Mouse (Mus musculus): ENCODE data around the gene Fam189a2. TPM values are rescaled to one million over a fixed set of nuclear protein-coding genes. Genes with fewer than 3 reads are reported as not detected.
A peak's percentile ranks its signal among the peaks of the same experiment; 100 is the strongest.

Fam189a2 gene
- polyA plus RNA-seq, 1 experiment from 2014 or later = 0.95 TPM

DNA sequence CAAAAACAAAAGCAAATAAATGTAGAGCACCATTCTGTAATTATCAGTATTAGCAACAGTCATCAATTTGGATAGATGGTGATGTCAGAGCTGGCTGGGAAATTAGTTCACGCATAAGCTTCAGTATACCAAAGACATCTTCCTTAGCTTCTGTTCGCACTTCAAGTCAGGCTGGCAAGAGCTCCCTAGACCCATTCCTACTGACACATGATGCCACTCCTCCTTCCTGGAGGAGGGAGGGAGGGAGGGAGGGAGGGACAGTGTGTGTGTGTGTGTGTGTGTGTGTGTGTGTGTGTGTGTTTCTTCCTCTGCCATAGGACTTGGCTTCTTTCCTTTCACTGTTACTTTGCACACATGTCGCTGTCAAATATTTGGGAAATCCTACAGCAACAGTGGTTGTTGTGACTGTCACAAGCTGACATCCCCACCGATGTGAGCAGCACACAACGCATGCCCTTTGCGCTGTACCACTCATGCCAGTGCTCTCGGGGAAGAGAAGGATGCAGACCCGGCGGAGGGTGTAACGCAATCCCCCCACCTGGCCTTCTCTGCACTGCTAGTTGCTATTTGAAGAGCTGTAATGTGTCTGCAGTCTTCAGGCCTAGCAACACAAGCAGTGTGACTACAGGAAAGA, 34.9 kb downstream of the Fam189a2 start:
- DNase-seq (ENCODE audit: low spot score) = no peak
- WGBS = 90% methylated on average over 10 of the region's 10 CpGs
- no peaks in the 10 kb centered on the region for H3K36me3 ChIP-seq

DNA sequence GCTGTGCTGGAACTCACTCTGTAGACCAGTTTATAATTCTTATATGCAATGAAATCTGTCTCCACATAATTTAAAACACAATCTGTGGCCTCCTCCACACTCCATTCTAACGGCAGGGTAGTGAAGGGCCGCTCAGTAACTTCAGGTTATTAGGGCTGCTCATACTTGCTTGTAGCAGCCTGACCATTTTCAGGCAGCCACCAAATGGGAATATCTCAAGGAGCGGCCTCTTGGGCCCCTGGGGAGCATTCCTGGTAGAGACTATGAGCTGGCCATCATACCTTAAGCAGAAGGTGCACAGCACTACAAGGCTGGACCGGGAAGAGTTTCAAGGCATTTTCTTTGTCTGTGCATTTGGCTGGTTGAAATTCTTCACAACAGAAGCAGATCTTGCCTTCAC, 42.7 kb downstream of the Fam189a2 start:
- H3K27me3 ChIP-seq (ENCODE audit: low read depth, poor library complexity, severe bottlenecking) = no peaks in the 10 kb centered on the region
- no peaks in the 10 kb centered on the region for H3K9me3 ChIP-seq (replicated peaks)
- WGBS = 93% methylated on average over 4 of the region's 4 CpGs
- no peak for DNase-seq (ENCODE audit: low spot score)
- H3K4me1 ChIP-seq = no peaks in the 10 kb centered on the region
- H3K36me3 ChIP-seq = 0 out of 2 replicates have a peak, but pooled peaks cover under 1% of the 10 kb centered on the region
- no peak overlapping the region for H3K4me3 ChIP-seq
- H3K27ac ChIP-seq (replicated peaks) = no peak overlapping the region

More for the DNA sequence above, 34.9 kb downstream of the Fam189a2 start:
- H3K4me3 ChIP-seq = no peak overlapping the region
- no peaks in the 10 kb centered on the region for H3K9me3 ChIP-seq (replicated peaks)
- H3K27me3 ChIP-seq (ENCODE audit: low read depth, poor library complexity, severe bottlenecking) = no peaks in the 10 kb centered on the region
- H3K4me1 ChIP-seq = no peaks in the 10 kb centered on the region
- H3K27ac ChIP-seq (replicated peaks) = no peak overlapping the region

DNA sequence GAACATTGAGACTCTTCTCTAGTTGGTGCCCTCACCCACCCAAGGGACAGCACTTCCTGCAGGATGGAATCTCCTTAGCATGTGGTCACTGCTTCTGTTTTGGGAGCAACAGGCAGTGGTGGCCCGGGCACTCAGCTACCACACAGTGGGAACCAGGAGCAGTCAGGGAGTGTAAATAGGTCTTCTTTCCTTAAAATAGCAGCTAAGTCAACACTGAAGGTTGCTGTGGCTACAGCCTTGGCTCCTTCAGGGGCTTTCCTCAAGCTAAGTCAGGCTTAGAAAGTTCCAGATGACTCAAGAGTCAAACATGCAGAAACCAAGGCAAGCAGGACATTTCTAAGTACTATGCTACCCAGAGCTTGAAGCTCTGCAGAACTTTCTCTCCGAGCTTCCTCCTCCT, 43.5 kb downstream of the Fam189a2 start:
- H3K4me3 ChIP-seq = no peak overlapping the region
- H3K27me3 ChIP-seq (ENCODE audit: low read depth, poor library complexity, severe bottlenecking) = no peaks in the 10 kb centered on the region
- DNase-seq (ENCODE audit: low spot score) = no peak
- peaks cover 5% of the 10 kb centered on the region; the same call in 1 of the 2 replicates for H3K36me3 ChIP-seq
- no peaks in the 10 kb centered on the region for H3K4me1 ChIP-seq
- H3K27ac ChIP-seq (replicated peaks) = no peak overlapping the region; the same call in 1 of the 2 replicates
- 69% methylated on average over 2 of the region's 2 CpGs for WGBS
- no peaks in the 10 kb centered on the region for H3K9me3 ChIP-seq (replicated peaks)

DNA sequence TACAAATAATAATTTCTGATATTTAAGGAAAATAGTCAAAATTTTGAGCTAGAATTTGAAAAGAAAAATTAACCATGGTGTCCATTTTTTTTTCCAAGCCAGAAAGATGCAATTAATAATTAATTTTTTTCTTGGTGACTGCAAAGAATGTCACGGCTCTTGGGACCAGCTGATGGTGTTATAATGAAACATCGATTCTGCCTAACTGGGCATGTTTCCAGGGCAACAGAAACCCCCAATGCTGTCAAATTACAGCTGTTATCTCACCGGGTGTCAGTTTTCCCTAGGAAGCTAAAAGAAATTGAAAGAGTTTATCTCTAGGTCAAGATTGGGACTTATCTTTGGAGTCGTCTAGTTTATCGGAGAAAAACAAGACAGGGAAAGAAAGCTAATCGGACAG, 46.6 kb downstream of the Fam189a2 start:
- DNase-seq (ENCODE audit: low spot score) = no peak
- WGBS = 87% methylated on average over 6 of the region's 6 CpGs
- H3K27ac ChIP-seq (replicated peaks) = no peak overlapping the region
- no peaks in the 10 kb centered on the region for H3K4me1 ChIP-seq
- no peaks in the 10 kb centered on the region for H3K9me3 ChIP-seq (replicated peaks)
- no peak overlapping the region for H3K4me3 ChIP-seq
- H3K27me3 ChIP-seq (ENCODE audit: low read depth, poor library complexity, severe bottlenecking) = no peaks in the 10 kb centered on the region
- H3K36me3 ChIP-seq = peaks cover 5% of the 10 kb centered on the region; the same call in 1 of the 2 replicates

DNA sequence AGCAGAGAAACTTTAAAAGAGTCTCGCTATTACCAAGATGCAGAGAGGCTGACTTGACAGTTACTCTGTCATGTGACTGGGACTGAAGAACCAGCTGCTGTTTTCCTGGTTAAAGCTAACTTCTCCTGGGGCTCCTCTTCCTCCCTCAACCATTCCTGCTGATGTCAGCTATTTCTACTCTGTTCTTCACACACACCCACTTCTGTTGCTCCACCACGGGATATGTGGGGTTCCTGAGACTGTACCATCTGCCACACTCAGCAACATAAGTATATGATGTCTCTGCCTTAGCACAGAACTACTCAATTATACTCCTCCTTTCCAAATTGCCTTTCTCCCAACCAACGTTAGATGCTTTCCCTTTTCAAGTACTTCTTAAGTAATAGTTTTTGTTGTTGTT, 50.2 kb downstream of the Fam189a2 start:
- no peak for DNase-seq (ENCODE audit: low spot score)
- Histone ChIP-seq H3K36me3 (peaks cover 9% of the 10 kb centered on the region; the same call in 1 of the 2 replicates), H3K27me3 (ENCODE audit: low read depth, poor library complexity, severe bottlenecking) (no peaks in the 10 kb centered on the region), H3K4me3 (no peak overlapping the region), H3K4me1 (0 out of 2 replicates have a peak, but pooled peaks cover 4% of the 10 kb centered on the region), H3K27ac (replicated peaks) (no peak overlapping the region), H3K9me3 (replicated peaks) (no peaks in the 10 kb centered on the region)
- 80% methylated on average over 3 of the region's 3 CpGs for WGBS

DNA sequence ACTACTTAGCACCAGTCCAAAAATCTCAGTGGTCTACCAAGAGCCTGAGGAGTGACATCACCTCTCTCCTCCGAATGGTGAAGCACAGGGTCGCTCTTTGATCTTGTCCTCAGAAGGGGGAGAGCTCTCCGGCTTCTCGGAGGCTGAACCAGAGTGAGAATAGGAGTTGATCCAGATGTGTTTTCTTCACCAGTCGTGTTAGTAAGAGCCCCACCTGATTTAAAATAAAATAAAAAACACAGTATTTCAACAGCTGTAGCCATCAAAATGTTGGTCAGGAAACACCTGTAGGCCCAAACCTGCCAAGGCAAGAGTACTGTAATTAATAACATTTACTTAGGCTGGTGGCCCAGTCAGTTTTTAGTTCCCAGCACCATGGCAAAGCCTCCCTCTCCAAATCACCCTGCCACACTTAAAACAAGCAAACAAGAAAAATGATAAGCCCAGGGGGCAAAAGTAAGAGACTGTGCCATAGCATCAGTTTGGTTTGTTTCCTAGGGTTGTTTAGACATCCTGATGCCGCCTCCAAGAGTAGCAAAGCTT, 52.8 kb downstream of the Fam189a2 start:
- Histone ChIP-seq H3K36me3 (peaks cover 15% of the 10 kb centered on the region), H3K27ac (replicated peaks) (no peak overlapping the region), H3K9me3 (replicated peaks) (no peaks in the 10 kb centered on the region), H3K4me1 (peaks cover 11% of the 10 kb centered on the region), H3K27me3 (ENCODE audit: low read depth, poor library complexity, severe bottlenecking) (no peaks in the 10 kb centered on the region), H3K4me3 (no peak overlapping the region)
- no peak for DNase-seq (ENCODE audit: low spot score)
- 75% methylated on average over 6 of the region's 6 CpGs for WGBS

DNA sequence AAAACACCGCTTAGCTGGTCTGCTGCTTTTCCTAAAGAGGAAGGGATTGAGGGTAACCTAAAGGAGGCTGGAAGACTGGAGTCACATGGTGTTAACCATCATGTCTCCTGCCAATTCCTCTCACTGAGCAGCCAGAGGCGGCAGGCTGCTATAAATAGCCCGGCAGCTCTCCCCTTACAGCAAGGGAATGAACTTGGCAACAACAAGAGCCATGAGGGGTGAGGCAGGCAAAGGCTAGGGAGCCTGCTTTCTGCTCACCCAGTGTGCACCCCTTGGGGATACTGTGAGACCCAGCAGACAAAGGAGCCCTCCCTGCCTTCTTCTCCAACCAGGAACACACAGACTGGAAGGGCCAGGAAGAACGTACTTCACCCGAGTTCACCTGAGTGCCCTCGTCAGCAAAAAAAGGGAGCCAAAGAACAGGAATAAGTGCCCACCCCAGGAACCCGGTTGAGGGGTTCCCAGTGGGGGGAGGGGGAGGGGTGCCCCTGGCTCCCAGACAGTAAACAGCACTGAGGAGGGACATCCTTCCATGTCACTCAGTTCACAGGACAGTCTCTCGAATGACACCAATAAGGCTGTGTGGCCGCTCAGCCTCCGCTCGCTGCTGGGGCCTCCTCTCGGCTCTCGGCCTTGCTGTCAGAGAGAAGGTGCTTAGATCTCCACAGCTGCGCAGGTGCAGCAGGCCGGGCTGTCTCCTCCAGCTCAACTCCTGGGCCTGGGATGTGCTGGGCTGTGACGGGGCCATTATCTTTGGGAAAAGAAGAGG, 57.8 kb downstream of the Fam189a2 start:
- peaks cover 8% of the 10 kb centered on the region for H3K36me3 ChIP-seq
- WGBS = 66% methylated on average over 16 of the region's 16 CpGs
- H3K27ac ChIP-seq (replicated peaks) = no peak overlapping the region; the same call in 1 of the 2 replicates
- no peaks in the 10 kb centered on the region for H3K9me3 ChIP-seq (replicated peaks)
- no peak for DNase-seq (ENCODE audit: low spot score)
- H3K4me3 ChIP-seq = no peak overlapping the region
- peaks cover 11% of the 10 kb centered on the region for H3K4me1 ChIP-seq
- H3K27me3 ChIP-seq (ENCODE audit: low read depth, poor library complexity, severe bottlenecking) = no peaks in the 10 kb centered on the region

DNA sequence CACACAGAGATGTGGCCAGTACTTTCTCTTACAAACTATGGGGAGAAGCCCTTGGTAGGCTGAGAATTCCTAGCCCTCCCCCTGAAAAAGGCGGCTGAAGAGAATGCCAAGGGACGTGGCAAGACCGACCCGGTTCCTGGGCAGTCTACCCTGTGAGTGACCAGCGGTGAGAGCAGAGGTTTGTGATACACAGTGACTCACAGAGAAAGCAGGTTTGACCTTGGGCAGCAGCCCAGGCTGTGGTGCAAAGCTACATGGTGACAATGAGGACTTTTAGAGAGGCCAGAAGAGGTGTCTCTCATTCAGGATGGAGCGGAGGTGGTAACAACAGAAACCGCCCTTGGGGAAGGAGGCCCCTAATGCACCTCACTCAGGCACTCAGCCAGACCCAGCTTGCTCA, 59.4 kb downstream of the Fam189a2 start:
- Histone ChIP-seq H3K36me3 (peaks cover 8% of the 10 kb centered on the region), H3K4me3 (no peak overlapping the region), H3K4me1 (peaks cover 15% of the 10 kb centered on the region), H3K27ac (replicated peaks) (0 out of 2 replicates have a peak overlapping the region, but pooled peaks have one; percentile 15), H3K9me3 (replicated peaks) (no peaks in the 10 kb centered on the region), H3K27me3 (ENCODE audit: low read depth, poor library complexity, severe bottlenecking) (no peaks in the 10 kb centered on the region)
- DNase-seq (ENCODE audit: low spot score) = no peak
- WGBS = 94% methylated on average over 7 of the region's 7 CpGs

DNA sequence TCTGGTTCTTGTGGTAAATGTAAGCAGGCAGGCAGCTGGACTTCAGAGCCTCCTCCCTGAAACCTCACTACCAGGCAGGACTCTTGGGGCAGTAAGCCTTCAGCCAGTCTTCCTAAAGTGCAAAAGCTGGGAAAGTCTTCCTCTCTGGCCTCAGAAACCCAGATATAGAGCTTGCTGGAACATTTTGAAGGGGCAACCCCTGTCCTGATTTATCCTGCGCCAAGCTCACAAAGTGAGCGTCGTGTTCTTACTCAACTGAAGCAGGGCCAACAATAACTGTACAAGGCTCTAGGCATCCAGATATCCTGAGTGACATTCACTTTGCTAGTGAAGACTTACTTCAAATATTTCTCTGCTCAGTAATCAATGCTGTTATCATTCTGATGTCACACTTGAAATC, 60.4 kb downstream of the Fam189a2 start:
- no peak for DNase-seq (ENCODE audit: low spot score)
- H3K4me3 ChIP-seq = no peak overlapping the region
- H3K27ac ChIP-seq (replicated peaks) = no peak overlapping the region
- peaks cover 7% of the 10 kb centered on the region for H3K36me3 ChIP-seq
- peaks cover 15% of the 10 kb centered on the region for H3K4me1 ChIP-seq
- H3K9me3 ChIP-seq (replicated peaks) = no peaks in the 10 kb centered on the region
- 96% methylated on average over 3 of the region's 3 CpGs for WGBS
- no peaks in the 10 kb centered on the region for H3K27me3 ChIP-seq (ENCODE audit: low read depth, poor library complexity, severe bottlenecking)

DNA sequence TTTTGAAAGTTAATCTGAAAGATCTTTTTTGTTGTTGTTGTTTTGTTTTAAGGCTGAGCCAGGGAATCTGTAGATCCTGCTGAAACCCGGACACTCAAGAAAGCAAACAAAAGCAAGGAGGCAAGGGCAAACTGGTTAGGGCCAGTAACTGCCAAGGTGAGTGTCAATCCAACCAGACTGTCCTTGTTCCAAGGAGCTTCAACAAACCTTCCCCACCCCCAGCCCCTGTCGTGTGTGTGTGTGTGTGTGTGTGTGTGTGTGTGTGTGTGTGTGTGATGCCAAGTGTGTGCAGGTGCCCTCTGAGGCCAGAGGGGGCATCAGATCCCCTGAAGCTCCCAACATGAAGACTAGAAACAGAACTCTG, 62.0 kb downstream of the Fam189a2 start:
- DNase-seq (ENCODE audit: low spot score) = no peak
- Histone ChIP-seq H3K27ac (replicated peaks) (no peak overlapping the region), H3K4me3 (no peak overlapping the region), H3K27me3 (ENCODE audit: low read depth, poor library complexity, severe bottlenecking) (no peaks in the 10 kb centered on the region), H3K4me1 (peaks cover 22% of the 10 kb centered on the region), H3K9me3 (replicated peaks) (no peaks in the 10 kb centered on the region), H3K36me3 (no peaks in the 10 kb centered on the region)
- 76% methylated on average over 2 of the region's 2 CpGs for WGBS

DNA sequence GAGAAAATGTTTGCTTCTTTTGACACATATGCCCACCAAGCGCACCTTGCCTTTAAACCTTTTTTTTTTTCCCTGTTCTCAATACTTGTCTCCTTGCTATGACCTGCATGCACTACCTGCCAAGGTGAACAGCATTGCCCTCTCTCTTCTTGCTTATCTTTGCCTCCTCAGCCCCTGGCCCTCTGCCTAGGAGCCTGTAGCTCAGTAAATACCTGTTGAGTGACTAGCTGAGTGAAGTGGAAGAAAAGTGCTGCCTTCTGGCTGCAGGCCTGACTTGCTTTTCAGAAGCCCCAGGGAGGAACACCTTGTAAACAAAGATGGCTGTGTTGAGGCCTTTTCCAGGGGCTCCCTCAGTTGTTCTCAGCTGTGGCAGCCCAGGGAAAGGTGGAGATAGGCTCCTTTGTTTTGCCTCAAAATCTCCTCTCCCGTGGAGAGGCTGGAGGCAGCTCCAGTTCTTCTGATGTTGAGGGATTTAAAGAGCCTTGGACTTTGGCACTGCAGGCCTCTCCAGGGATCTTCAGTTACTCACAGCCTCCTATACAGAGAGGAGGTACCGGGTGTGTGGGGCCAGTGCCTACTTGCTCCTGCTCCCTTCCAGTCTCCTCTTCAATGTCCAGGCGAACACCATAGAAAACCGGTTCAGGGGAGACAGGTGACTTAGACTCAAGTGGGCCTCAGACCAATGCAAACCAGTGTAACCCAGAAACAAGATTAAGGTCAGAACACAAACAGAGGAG, 62.5 kb downstream of the Fam189a2 start:
- 49% methylated on average over 5 of the region's 5 CpGs for WGBS
- Histone ChIP-seq H3K27ac (replicated peaks) (no peak overlapping the region), H3K4me1 (peaks cover 18% of the 10 kb centered on the region), H3K9me3 (replicated peaks) (no peaks in the 10 kb centered on the region), H3K36me3 (no peaks in the 10 kb centered on the region), H3K27me3 (ENCODE audit: low read depth, poor library complexity, severe bottlenecking) (no peaks in the 10 kb centered on the region), H3K4me3 (no peak overlapping the region)
- DNase-seq (ENCODE audit: low spot score) = no peak

DNA sequence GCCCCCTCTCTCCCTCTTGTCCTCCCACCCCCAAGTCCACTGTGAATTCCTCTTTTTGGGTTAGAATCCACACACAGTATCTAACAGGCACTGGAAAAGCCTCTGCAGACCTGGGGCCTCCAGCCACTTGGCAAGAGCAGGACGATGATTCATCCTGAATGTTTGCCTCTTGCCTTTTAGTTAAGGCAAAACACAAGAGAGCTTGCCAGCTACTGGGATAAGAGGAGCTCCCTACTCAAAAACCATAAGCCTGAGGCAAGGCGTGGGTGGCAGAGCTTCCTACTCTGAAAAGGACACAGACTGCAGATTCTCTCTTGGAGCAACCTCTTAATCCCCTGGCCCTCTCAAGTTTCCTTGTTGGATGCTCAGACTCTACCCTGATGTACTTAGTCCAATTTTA, 63.7 kb downstream of the Fam189a2 start:
- H3K4me1 ChIP-seq = peaks cover 13% of the 10 kb centered on the region; the same call in 1 of the 2 replicates
- no peaks in the 10 kb centered on the region for H3K9me3 ChIP-seq (replicated peaks)
- DNase-seq (ENCODE audit: low spot score) = no peak
- no peaks in the 10 kb centered on the region for H3K36me3 ChIP-seq
- no peak overlapping the region for H3K4me3 ChIP-seq
- no peak overlapping the region for H3K27ac ChIP-seq (replicated peaks)
- 52% methylated on average over 2 of the region's 2 CpGs for WGBS
- 0 out of 2 replicates have a peak, but pooled peaks cover 2% of the 10 kb centered on the region for H3K27me3 ChIP-seq (ENCODE audit: low read depth, poor library complexity, severe bottlenecking)
